In genomic region chr3:34795103-34795983, GRCm38 (mm10) we compare ENCODE assay signal across 8 mouse cellular contexts.
DNase-seq lines count a peak whose midpoint lies in the region; ATAC-seq and TF ChIP-seq lines count a peak whose summit lies in the region.

No protein-coding gene starts in this region.

- DNase-seq in left cerebral cortex, adult 2 months (ENCODE audit: extremely low spot score in 1 of 2, low spot score in 2 of 2) = no peak
- no peak for DNase-seq in left cerebral cortex, adult 9 months (ENCODE audit: low spot score in 2 of 2)
- DNase-seq in lung, postnatal 10 days = peak; percentile 23
- no peak for DNase-seq in adipocyte (ENCODE audit: low spot score)
- DNase-seq in spleen, postnatal 14 days (ENCODE audit: low spot score in 2 of 2) = no peak

- peak overlapping the region; percentile 61 for H3K4me2 ChIP-seq in embryonic facial prominence, embryonic 12.5 days (replicated peaks)
- H3K4me2 ChIP-seq in hindbrain, embryonic 12.5 days (replicated peaks) = peak overlapping the region; percentile 59
- H3K4me2 ChIP-seq in stomach, embryonic 14.5 days (replicated peaks; ENCODE audit: low read depth, low read length) = peak overlapping the region; percentile 52

- intact Hi-C loops in left cerebral cortex, adult 2 months (cut with DNase I) = no loop called here

- H3K27me3 ChIP-seq in embryonic facial prominence, embryonic 12.5 days = no peaks in the 10 kb centered on the region
- peaks cover 6% of the 10 kb centered on the region; the same call in 1 of the 2 replicates for H3K27me3 ChIP-seq in hindbrain, embryonic 12.5 days
- H3K27me3 ChIP-seq in stomach, embryonic 14.5 days (ENCODE audit: control insufficient read depth, insufficient read depth, low read length) = no peaks in the 10 kb centered on the region

- peak; percentile 95 for ATAC-seq in embryonic facial prominence, embryonic 12.5 days (ENCODE audit: insufficient number of reproducible peaks, insufficient read depth, low FRiP score, low TSS enrichment)
- ATAC-seq in hindbrain, embryonic 12.5 days (ENCODE audit: low FRiP score) = peak; percentile 81
- ATAC-seq in stomach, embryonic 14.5 days (ENCODE audit: insufficient number of reproducible peaks, insufficient read depth, low FRiP score, low read depth) = peak; percentile 86; the same call in 1 of the 2 replicates

- no peak for TF ChIP-seq CTCF in left cerebral cortex, adult 2 months (IDR thresholded peaks at IDR 0.05)

- H3K36me3 ChIP-seq in embryonic facial prominence, embryonic 12.5 days = no peaks in the 10 kb centered on the region
- no peaks in the 10 kb centered on the region for H3K36me3 ChIP-seq in hindbrain, embryonic 12.5 days
- no peaks in the 10 kb centered on the region for H3K36me3 ChIP-seq in stomach, embryonic 14.5 days (ENCODE audit: control insufficient read depth, insufficient read depth, low read length)

- H3K9ac ChIP-seq in embryonic facial prominence, embryonic 12.5 days = no peak overlapping the region; the same call in 1 of the 2 replicates
- no peak overlapping the region for H3K9ac ChIP-seq in hindbrain, embryonic 12.5 days
- peak overlapping the region; percentile 14; the same call in 1 of the 2 replicates for H3K9ac ChIP-seq in stomach, embryonic 14.5 days (replicated peaks; ENCODE audit: low read depth, low read length)

- peaks cover 4% of the 10 kb centered on the region; the same call in 1 of the 2 replicates for H3K4me1 ChIP-seq in embryonic facial prominence, embryonic 12.5 days
- H3K4me1 ChIP-seq in hindbrain, embryonic 12.5 days = peaks cover 10% of the 10 kb centered on the region
- H3K4me1 ChIP-seq in stomach, embryonic 14.5 days (ENCODE audit: control insufficient read depth, insufficient read depth, low read length) = peaks cover 6% of the 10 kb centered on the region; the same call in 1 of the 2 replicates

- WGBS in embryonic facial prominence, embryonic 12.5 days = 12% methylated on average over 23 of the region's 23 CpGs
- WGBS in hindbrain, embryonic 12.5 days = 22% methylated on average over 23 of the region's 23 CpGs
- WGBS in stomach, embryonic 14.5 days = 9% methylated on average over 23 of the region's 23 CpGs

- no peaks in the 10 kb centered on the region for H3K9me3 ChIP-seq in embryonic facial prominence, embryonic 12.5 days
- no peaks in the 10 kb centered on the region for H3K9me3 ChIP-seq in hindbrain, embryonic 12.5 days (replicated peaks)
- no peaks in the 10 kb centered on the region for H3K9me3 ChIP-seq in stomach, embryonic 14.5 days (ENCODE audit: control insufficient read depth, low read depth, low read length)

- no peak overlapping the region for H3K27ac ChIP-seq in left cerebral cortex, adult 2 months
- peak overlapping the region; percentile 37; the same call in 1 of the 2 replicates for H3K27ac ChIP-seq in embryonic facial prominence, embryonic 12.5 days
- no peak overlapping the region for H3K27ac ChIP-seq in hindbrain, embryonic 12.5 days
- peak overlapping the region; percentile 67 for H3K27ac ChIP-seq in stomach, embryonic 14.5 days (ENCODE audit: low read length)

- H3K4me3 ChIP-seq in left cerebral cortex, adult 2 months = peak overlapping the region; percentile 24
- peak overlapping the region; percentile 33 for H3K4me3 ChIP-seq in embryonic facial prominence, embryonic 12.5 days
- peak overlapping the region; percentile 30 for H3K4me3 ChIP-seq in hindbrain, embryonic 12.5 days
- H3K4me3 ChIP-seq in stomach, embryonic 14.5 days (ENCODE audit: low read depth, low read length) = peak overlapping the region; percentile 29

Comparison
In these comparisons a context has a peak if more than half of its experiments do, and no peak if none do; other contexts are left out.
1. H3K27ac ChIP-seq: peak in embryonic facial prominence, embryonic 12.5 days (single experiment) and stomach, embryonic 14.5 days (single experiment); none in left cerebral cortex, adult 2 months (single experiment) and hindbrain, embryonic 12.5 days (single experiment).
2. Peak in every context shown above with its lines, with median percentiles within 50 percentile points of each other: H3K4me3 ChIP-seq, ATAC-seq and H3K4me2 ChIP-seq.